Mouse (Mus musculus): ENCODE results near the gene Eps15l1. TPM values are rescaled to one million over a fixed set of nuclear protein-coding genes. Genes with fewer than 3 reads are reported as not detected.

The Eps15l1 gene
- total and polyA plus RNA-seq, 2 experiments = 9.0 to 13.0 TPM

- 91% methylated on average over 4 of the region's 4 CpGs for WGBS
- TF ChIP-seq POLR2A (IDR thresholded peaks at IDR 0.05; ENCODE audit: extremely low read depth, insufficient read depth, low read length) (no peak), CTCF (IDR thresholded peaks at IDR 0.05; ENCODE audit: low read depth, low read length) (no peak)
- Histone ChIP-seq H3K4me3 (ENCODE audit: insufficient read depth, low read depth, low read length) (no peak overlapping the region), H3K79me2 (ENCODE audit: control insufficient read depth, insufficient read depth, low read length) (no peaks in the 10 kb centered on the region), H3K27ac (replicated peaks; ENCODE audit: insufficient read depth, low read depth, low read length) (no peak overlapping the region), H3K27me3 (ENCODE audit: control insufficient read depth, insufficient read depth, low read length) (no peaks in the 10 kb centered on the region), H3K4me1 (ENCODE audit: control insufficient read depth, insufficient read depth, low read length) (no peaks in the 10 kb centered on the region), H3K9ac (ENCODE audit: low read depth, low read length) (no peak overlapping the region), H3K36me3 (ENCODE audit: control insufficient read depth, insufficient read depth, low read length) (peaks cover 14% of the 10 kb centered on the region; the same call in 1 of the 2 replicates)
- no peak for DNase-seq (ENCODE audit: extremely low read depth, low read depth, low spot score)
Observed at GRCm38 (mm10) chr8:72459881-72460533, 38.7 kb upstream of the Eps15l1 start.

GRCm38 (mm10) chr8:72458457-72458856 is 37.2 kb upstream of the Eps15l1 start:
- H3K4me3 ChIP-seq (ENCODE audit: insufficient read depth, low read depth, low read length) = no peak overlapping the region
- H3K27ac ChIP-seq (replicated peaks; ENCODE audit: insufficient read depth, low read depth, low read length) = no peak overlapping the region
- WGBS = 90% methylated on average over 6 of the region's 6 CpGs
- no peaks in the 10 kb centered on the region for H3K79me2 ChIP-seq (ENCODE audit: control insufficient read depth, insufficient read depth, low read length)
- H3K27me3 ChIP-seq (ENCODE audit: control insufficient read depth, insufficient read depth, low read length) = no peaks in the 10 kb centered on the region
- no peak for TF ChIP-seq CTCF (IDR thresholded peaks at IDR 0.05; ENCODE audit: low read depth, low read length)
- TF ChIP-seq POLR2A (IDR thresholded peaks at IDR 0.05; ENCODE audit: extremely low read depth, insufficient read depth, low read length) = no peak
- H3K9ac ChIP-seq (ENCODE audit: low read depth, low read length) = no peak overlapping the region
- DNase-seq (ENCODE audit: extremely low read depth, low read depth, low spot score) = no peak
- peaks cover 17% of the 10 kb centered on the region; the same call in 1 of the 2 replicates for H3K36me3 ChIP-seq (ENCODE audit: control insufficient read depth, insufficient read depth, low read length)
- no peaks in the 10 kb centered on the region for H3K4me1 ChIP-seq (ENCODE audit: control insufficient read depth, insufficient read depth, low read length)

- Histone ChIP-seq H3K9ac (ENCODE audit: low read depth, low read length) (no peak overlapping the region), H3K27me3 (ENCODE audit: control insufficient read depth, insufficient read depth, low read length) (no peaks in the 10 kb centered on the region), H3K4me1 (ENCODE audit: control insufficient read depth, insufficient read depth, low read length) (no peaks in the 10 kb centered on the region), H3K79me2 (ENCODE audit: control insufficient read depth, insufficient read depth, low read length) (no peaks in the 10 kb centered on the region), H3K4me3 (ENCODE audit: insufficient read depth, low read depth, low read length) (no peak overlapping the region), H3K27ac (replicated peaks; ENCODE audit: insufficient read depth, low read depth, low read length) (no peak overlapping the region), H3K36me3 (ENCODE audit: control insufficient read depth, insufficient read depth, low read length) (peaks cover 18% of the 10 kb centered on the region; the same call in 1 of the 2 replicates)
- WGBS = 96% methylated on average over 3 of the region's 3 CpGs
- DNase-seq (ENCODE audit: extremely low read depth, low read depth, low spot score) = no peak
- TF ChIP-seq CTCF (IDR thresholded peaks at IDR 0.05; ENCODE audit: low read depth, low read length) (no peak), POLR2A (IDR thresholded peaks at IDR 0.05; ENCODE audit: extremely low read depth, insufficient read depth, low read length) (no peak)
Observed at GRCm38 (mm10) chr8:72457806-72458205, 36.5 kb upstream of the Eps15l1 start.

- TF ChIP-seq CTCF (IDR thresholded peaks at IDR 0.05; ENCODE audit: low read depth, low read length) = no peak
- TF ChIP-seq POLR2A (IDR thresholded peaks at IDR 0.05; ENCODE audit: extremely low read depth, insufficient read depth, low read length) = no peak
- DNase-seq (ENCODE audit: extremely low read depth, low read depth, low spot score) = no peak
- Histone ChIP-seq H3K36me3 (ENCODE audit: control insufficient read depth, insufficient read depth, low read length) (peaks cover 13% of the 10 kb centered on the region; the same call in 1 of the 2 replicates), H3K4me3 (ENCODE audit: insufficient read depth, low read depth, low read length) (no peak overlapping the region), H3K27ac (replicated peaks; ENCODE audit: insufficient read depth, low read depth, low read length) (no peak overlapping the region), H3K79me2 (ENCODE audit: control insufficient read depth, insufficient read depth, low read length) (no peaks in the 10 kb centered on the region), H3K27me3 (ENCODE audit: control insufficient read depth, insufficient read depth, low read length) (no peaks in the 10 kb centered on the region), H3K9ac (ENCODE audit: low read depth, low read length) (no peak overlapping the region), H3K4me1 (ENCODE audit: control insufficient read depth, insufficient read depth, low read length) (no peaks in the 10 kb centered on the region)
- WGBS = 90% methylated on average over 4 of the region's 4 CpGs
Observed at GRCm38 (mm10) chr8:72455317-72455716, 34.1 kb upstream of the Eps15l1 start.

- H3K4me1 ChIP-seq (ENCODE audit: control insufficient read depth, insufficient read depth, low read length) = no peaks in the 10 kb centered on the region
- no peak overlapping the region for H3K9ac ChIP-seq (ENCODE audit: low read depth, low read length)
- H3K27me3 ChIP-seq (ENCODE audit: control insufficient read depth, insufficient read depth, low read length) = no peaks in the 10 kb centered on the region
- no peaks in the 10 kb centered on the region for H3K79me2 ChIP-seq (ENCODE audit: control insufficient read depth, insufficient read depth, low read length)
- TF ChIP-seq POLR2A (IDR thresholded peaks at IDR 0.05; ENCODE audit: extremely low read depth, insufficient read depth, low read length) (no peak), CTCF (IDR thresholded peaks at IDR 0.05; ENCODE audit: low read depth, low read length) (no peak)
- no peak overlapping the region for H3K27ac ChIP-seq (replicated peaks; ENCODE audit: insufficient read depth, low read depth, low read length)
- 97% methylated on average over 2 of the region's 2 CpGs for WGBS
- DNase-seq (ENCODE audit: extremely low read depth, low read depth, low spot score) = no peak
- H3K4me3 ChIP-seq (ENCODE audit: insufficient read depth, low read depth, low read length) = no peak overlapping the region
- peaks cover 13% of the 10 kb centered on the region; the same call in 1 of the 2 replicates for H3K36me3 ChIP-seq (ENCODE audit: control insufficient read depth, insufficient read depth, low read length)
Observed at GRCm38 (mm10) chr8:72453904-72454303, 32.6 kb upstream of the Eps15l1 start.

GRCm38 (mm10) chr8:72451516-72451915 is 30.3 kb upstream of the Eps15l1 start:
- Histone ChIP-seq H3K4me3 (ENCODE audit: insufficient read depth, low read depth, low read length) (no peak overlapping the region), H3K27ac (replicated peaks; ENCODE audit: insufficient read depth, low read depth, low read length) (no peak overlapping the region), H3K27me3 (ENCODE audit: control insufficient read depth, insufficient read depth, low read length) (no peaks in the 10 kb centered on the region), H3K79me2 (ENCODE audit: control insufficient read depth, insufficient read depth, low read length) (no peaks in the 10 kb centered on the region), H3K4me1 (ENCODE audit: control insufficient read depth, insufficient read depth, low read length) (no peaks in the 10 kb centered on the region), H3K9ac (ENCODE audit: low read depth, low read length) (no peak overlapping the region), H3K36me3 (ENCODE audit: control insufficient read depth, insufficient read depth, low read length) (peaks cover 12% of the 10 kb centered on the region; the same call in 1 of the 2 replicates)
- WGBS = 78% methylated on average over 8 of the region's 8 CpGs
- TF ChIP-seq POLR2A (IDR thresholded peaks at IDR 0.05; ENCODE audit: extremely low read depth, insufficient read depth, low read length) (no peak), CTCF (IDR thresholded peaks at IDR 0.05; ENCODE audit: low read depth, low read length) (no peak)
- DNase-seq (ENCODE audit: extremely low read depth, low read depth, low spot score) = no peak
